Mouse (Mus musculus) cortical plate, adult 2 months (tissue): Measurements from ENCODE around the gene Zswim1. TPM values are rescaled to one million over a fixed set of nuclear protein-coding genes. Genes with fewer than 3 reads are reported as not detected.

Experiments
- H3K27ac ChIP-seq: fragments of 200-500 bp; 2 replicates; pipeline ENCODE4 v1.5.1; 2012; ENCODE audit warnings: low read length, control low read depth, inconsistent platforms; ENCODE audit not compliant: insufficient read depth
- H3K4me1 ChIP-seq: fragments of 200-500 bp; 2 replicates; pipeline ENCODE4 v1.6.1; 2011; ENCODE audit warnings: low read length; ENCODE audit not compliant: control insufficient read depth, insufficient read depth
- H3K4me3 ChIP-seq: fragments of 200-500 bp; 2 replicates; pipeline ENCODE4 v1.5.1; 2011; ENCODE audit warnings: mild to moderate bottlenecking, low read length, control low read depth; ENCODE audit not compliant: insufficient read depth
- CTCF ChIP-seq: fragments of 200-500 bp; IDR thresholded peaks from 2 replicates; pipeline ENCODE4 v1.5.1; 2011; ENCODE audit warnings: mild to moderate bottlenecking, control low read depth, low read length; ENCODE audit not compliant: insufficient read depth; ENCODE audit errors: extremely low read depth
- POLR2A ChIP-seq: fragments of 200-500 bp; IDR thresholded peaks from 2 replicates; pipeline ENCODE4 v1.6.1; 2011; ENCODE audit warnings: mild to moderate bottlenecking, low read length, control low read depth; ENCODE audit not compliant: insufficient read depth; ENCODE audit errors: extremely low read depth
- polyA plus RNA-seq: library from polyadenylated mRNA; depleted of rRNA; stranded (reverse); fragments of >200 nt; gene quantifications from 2 replicates; pipeline ENCODE4 v1.2.3, GENCODE M21; 2012

Gene Zswim1
- polyA plus RNA-seq, 1 experiment, result 17.0 TPM

DNA sequence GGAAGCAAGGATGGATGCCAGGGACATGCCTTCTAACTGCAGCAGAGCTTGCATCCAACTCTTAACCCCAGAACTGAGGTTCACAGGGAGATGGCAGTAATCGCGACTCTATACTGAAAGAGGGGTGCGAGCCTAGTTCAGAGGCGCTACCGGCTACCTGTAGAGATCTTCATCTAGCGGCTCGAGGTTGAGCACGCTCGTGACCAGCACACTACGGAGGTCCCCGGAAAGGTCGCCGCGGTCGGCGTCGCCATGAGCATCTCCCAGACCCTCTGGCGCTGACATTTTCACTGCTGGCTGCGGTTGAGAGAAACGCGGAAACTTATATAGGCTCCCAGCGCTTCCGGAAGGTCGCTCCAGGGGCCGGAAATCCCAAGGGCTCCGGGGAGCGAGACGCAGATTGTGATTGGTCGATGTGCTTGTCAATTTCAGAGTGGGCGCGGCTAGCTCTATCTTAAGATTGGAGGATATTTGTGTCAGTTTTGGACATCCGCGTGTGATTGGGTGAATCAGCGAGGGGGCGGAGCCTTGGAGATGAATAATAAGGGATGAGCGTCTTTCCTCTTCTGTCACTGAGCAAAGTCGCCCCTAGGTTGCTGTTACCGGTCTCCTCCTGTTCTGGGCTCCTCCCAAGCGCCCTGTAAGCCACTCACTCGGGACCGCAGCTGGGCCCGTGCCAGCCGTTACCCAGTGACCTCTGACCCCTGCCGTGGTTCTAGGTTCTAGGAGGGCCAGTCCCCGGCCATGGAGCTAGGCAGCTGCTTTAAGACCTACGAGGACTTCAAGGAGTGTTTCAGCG is 17.8 kb upstream of the Zswim1 start, which contains the start of the genes Acot8 and Zswim3:
Gene Acot8 (minus strand): TSS at position 350 of the 799 bp plus-strand sequence.
Gene Zswim3 (plus strand): TSS at position 566 of the 799 bp plus-strand sequence.
- Histone ChIP-seq H3K4me1 (peaks cover 3% of the 10 kb centered on the region), H3K4me3 (peak within 1 kb of the TSS; percentile 84), H3K27ac (no peak within 1 kb of the TSS)
- TF ChIP-seq POLR2A (peak; percentile 98), CTCF (no peak)

DNA sequence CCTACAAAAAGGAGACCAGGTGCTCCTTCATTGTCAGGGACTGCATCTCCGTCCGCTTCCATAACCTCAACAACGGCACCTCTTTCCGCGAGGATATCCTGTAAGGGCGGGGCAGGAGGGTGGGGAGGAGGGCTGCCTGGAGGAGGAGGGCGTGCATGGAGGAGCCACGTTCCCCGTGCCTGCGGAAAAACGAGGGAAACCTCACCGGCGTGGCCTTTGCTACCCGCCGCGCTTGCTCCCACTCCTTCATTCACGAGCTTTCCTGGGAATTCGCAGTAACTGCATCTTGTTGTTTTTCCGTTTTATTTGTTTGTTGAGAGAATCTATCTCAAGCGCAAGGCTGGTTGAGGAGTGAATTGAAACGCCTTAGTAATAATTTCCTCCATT is 17.2 kb upstream of the Zswim1 start:
- Histone ChIP-seq H3K4me1 (peaks cover 3% of the 10 kb centered on the region), H3K27ac (no peak overlapping the region), H3K4me3 (peak overlapping the region; percentile 84)
- no peak for TF ChIP-seq CTCF
- no peak for TF ChIP-seq POLR2A

DNA sequence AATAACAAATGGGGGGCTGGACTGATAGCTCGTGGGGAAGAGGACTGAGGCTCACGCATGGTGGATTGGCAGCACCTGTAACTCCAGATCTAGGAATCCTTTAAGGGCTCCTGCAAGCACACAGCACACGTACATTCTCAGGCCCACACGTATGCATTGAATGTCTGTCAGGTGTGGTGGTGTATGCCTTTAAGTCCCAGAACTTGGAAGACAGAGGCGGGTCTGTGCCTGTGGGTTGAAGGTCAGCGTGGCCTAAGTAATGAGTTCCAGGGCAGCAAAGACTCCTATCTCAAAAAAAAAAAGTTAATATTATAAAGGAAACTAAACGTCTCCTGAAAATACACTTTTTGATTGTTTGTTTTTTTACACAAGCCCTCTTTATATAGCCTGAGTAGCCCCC is 15.9 kb upstream of the Zswim1 start:
- Histone ChIP-seq H3K4me3 (no peak overlapping the region), H3K27ac (no peak overlapping the region), H3K4me1 (peaks cover 3% of the 10 kb centered on the region)
- TF ChIP-seq CTCF, result no peak
- TF ChIP-seq POLR2A, result no peak

DNA sequence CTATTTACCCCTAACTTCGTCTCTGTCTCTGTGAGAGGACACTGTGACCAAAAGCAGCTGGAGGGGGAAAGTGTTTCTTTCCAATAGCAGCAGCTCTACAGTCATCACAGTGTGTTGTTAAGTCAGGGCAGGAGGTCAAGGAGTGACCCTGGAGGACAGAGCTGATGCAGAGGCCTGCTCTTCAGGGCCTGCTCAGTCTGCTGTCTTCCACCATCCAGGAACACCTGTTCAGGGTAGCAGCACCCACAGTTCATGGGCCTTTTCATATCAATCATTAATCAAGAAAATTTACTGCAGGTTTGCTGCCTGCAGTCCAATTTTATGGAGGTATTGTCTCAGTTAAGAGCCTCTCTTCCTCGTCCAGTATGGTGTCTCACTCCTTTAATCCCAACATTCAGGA is 8.9 kb upstream of the Zswim1 start:
- no peak for TF ChIP-seq CTCF
- no peak for TF ChIP-seq POLR2A
- Histone ChIP-seq H3K27ac (no peak overlapping the region), H3K4me1 (no peaks in the 10 kb centered on the region), H3K4me3 (no peak overlapping the region)

DNA sequence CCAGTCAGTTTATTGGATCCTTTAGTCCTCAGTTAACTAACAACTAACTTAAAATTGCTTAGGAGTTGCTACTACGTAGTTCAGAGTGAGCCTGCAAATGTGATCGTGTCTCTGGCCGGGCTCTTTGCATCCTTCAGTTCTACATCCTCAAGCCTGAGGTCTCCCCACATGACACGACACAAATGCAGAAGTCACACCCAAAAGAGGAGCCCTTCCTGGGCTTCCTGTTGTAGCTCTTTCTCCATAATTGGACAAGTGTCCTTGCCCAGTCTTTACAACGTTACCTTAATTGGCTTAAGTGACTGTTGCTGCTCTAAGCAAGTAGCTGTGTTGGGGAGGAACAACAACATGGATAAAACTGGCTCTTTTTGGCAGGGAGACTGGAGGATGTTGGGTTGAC is 7.1 kb upstream of the Zswim1 start:
- no peaks in the 10 kb centered on the region for H3K4me1 ChIP-seq

DNA sequence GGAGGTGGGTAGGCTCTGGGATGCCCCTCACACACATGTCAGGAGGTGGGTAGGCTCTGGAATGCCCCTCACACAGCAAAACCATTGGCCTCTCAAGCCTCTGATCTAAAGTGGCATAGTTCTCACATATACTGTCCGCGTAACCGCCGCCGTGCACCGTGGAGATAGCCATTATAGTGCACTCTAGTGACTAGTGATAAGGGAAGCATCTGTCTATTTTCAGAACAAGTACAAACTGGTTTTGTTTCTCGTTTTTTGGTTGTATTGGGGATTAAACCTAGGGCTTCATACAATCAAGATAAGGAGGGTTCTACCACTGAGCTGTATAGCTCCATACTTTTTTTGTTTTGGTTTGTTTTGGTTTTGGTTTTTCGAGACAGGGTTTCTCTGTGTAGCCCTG is 6.7 kb upstream of the Zswim1 start:
- no peaks in the 10 kb centered on the region for H3K4me1 ChIP-seq
- no peak overlapping the region for H3K4me3 ChIP-seq
- H3K27ac ChIP-seq, result no peak overlapping the region
- no peak for TF ChIP-seq POLR2A
- no peak for TF ChIP-seq CTCF

More for the DNA sequence above, 7.1 kb upstream of the Zswim1 start:
- no peak overlapping the region for H3K4me3 ChIP-seq
- TF ChIP-seq CTCF (no peak), POLR2A (no peak)
- no peak overlapping the region for H3K27ac ChIP-seq

DNA sequence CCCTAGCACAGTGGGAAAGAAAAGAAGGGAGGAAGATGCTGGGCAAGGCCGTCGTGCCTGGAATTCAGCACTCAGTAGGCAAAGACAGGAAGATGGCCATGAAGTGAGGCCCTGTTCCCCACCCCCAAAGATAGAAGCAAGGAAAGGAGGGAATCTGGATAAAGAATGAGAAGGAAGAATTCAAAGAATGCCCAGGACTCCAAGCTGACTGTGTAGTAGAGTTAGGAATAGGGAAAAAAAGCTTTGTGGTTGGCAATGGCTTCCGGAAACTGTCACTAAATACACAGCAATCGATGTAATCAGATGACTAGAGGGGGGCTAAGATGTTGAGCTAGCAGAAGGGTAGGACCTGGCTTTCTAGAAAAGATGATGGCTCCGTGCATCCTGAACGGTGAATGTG is 5.3 kb upstream of the Zswim1 start:
- no peak overlapping the region for H3K4me3 ChIP-seq
- H3K4me1 ChIP-seq, result no peaks in the 10 kb centered on the region
- no peak for TF ChIP-seq CTCF
- TF ChIP-seq POLR2A, result no peak
- H3K27ac ChIP-seq, result no peak overlapping the region

DNA sequence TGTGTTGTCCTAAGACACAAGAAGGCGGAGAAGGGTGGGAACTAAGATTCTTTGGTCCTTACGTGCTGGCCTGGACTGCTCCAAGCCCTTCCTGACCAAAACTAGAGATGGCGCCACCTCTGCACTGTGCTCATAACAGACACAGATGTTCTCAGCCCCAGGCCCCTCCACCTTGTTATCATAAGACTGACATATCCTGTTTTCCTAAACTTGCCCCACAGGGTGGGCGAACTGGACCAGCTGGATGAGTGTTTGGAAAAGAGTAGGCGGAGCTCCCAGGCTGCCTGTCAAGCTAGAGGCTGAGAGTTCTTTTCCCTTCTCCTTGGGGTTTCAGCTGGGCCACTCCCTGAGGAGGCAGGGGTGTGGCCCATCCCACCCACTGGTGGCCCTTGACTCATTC is 4.8 kb upstream of the Zswim1 start:
- Histone ChIP-seq H3K27ac (no peak overlapping the region), H3K4me3 (no peak overlapping the region), H3K4me1 (no peaks in the 10 kb centered on the region)
- TF ChIP-seq CTCF (no peak), POLR2A (no peak)

DNA sequence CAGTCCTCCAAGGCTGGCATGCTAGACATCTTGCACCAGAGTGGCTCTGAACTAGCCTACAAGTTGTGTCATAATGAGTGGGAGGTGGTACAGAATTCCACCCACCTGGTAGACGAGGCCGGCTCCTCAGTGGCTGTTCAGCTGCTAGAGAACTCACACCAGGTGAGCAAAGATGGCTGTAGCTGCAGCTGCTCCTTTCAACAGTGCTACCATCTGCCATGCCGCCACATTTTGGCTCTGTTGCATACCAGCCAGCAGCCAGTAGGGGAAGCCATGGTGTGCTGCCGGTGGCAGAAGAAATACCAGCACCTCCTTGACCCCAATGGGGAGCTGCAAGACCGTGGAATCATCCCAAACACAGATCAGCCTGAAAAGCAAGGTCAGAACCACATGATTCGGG is 1.4 kb upstream of the Zswim1 start:
- TF ChIP-seq CTCF (no peak), POLR2A (no peak)
- Histone ChIP-seq H3K4me3 (no peak overlapping the region), H3K27ac (no peak overlapping the region)

DNA sequence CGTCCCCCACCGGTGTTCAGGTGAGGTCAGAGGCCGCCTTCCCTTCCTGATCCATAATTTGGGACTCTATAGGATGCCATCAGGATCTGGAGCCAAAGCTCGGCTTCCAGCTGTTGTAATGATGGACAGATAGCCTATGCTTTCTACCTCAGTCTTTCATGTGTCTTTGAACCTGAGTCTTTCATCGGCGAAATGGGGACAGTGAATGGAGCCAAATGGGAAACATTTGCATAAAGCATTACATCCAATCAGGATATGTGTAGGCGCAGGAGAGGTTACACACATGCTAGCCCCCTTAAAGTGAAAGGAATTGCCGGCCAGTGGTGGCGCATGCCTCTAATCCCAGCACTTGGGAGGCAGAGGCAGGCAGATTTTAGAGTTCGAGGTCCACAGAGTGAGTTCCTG is 697 bp downstream of the Zswim1 start:
- H3K4me1 ChIP-seq, result peaks cover 2% of the 10 kb centered on the region; the same call in 1 of the 2 replicates
- H3K27ac ChIP-seq, result peak overlapping the region; percentile 51
- no peak for TF ChIP-seq CTCF
- TF ChIP-seq POLR2A, result no peak
- H3K4me3 ChIP-seq, result peak overlapping the region; percentile 54

More for the DNA sequence above, 1.4 kb upstream of the Zswim1 start:
- H3K4me1 ChIP-seq, result peaks cover 1% of the 10 kb centered on the region; the same call in 1 of the 2 replicates

DNA sequence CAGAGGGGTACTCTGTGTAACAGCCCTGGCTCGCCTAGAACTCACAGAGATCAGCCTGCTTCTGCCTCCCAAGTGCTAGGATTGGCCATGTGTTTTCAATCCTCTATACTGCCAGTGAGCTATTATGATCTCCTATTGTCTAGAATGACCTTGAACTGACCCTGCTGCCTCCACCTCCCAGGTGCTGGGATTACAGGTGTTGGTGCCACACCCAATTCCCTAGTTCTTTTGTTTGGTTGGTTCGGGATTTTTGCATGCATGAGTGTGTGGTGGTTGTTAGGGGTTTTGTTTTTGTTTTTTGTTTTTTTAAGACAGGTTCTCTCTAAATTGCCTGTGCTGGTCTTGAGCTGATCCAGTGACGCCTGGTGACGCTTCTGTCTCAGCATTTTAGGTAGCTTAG is 1.5 kb downstream of the Zswim1 start:
- Histone ChIP-seq H3K4me3 (no peak overlapping the region), H3K27ac (no peak overlapping the region), H3K4me1 (peaks cover 2% of the 10 kb centered on the region; the same call in 1 of the 2 replicates)
- no peak for TF ChIP-seq POLR2A
- no peak for TF ChIP-seq CTCF
